Mouse (Mus musculus) liver, embryonic 14.5 days (tissue): ENCODE results near the gene Tigd3. TPM values are rescaled to one million over a fixed set of nuclear protein-coding genes. Genes with fewer than 3 reads are reported as not detected.
"Not testable (repeated sequence)": the region's sequence is repeated elsewhere in the genome, so short reads cannot be mapped to it uniquely, and the experiment has no call there.

Source experiments
- ATAC-seq: fragments of 200-750 bp; cut with Nextera tagmentation; 2 replicates; pipeline ENCODE4 v1.8.0; 2017; ENCODE audit warnings: moderate number of reproducible peaks, mild to moderate bottlenecking, moderate library complexity; ENCODE audit not compliant: insufficient read depth
- DNase-seq, 3 experiments: peaks; one replicate each; pipeline ENCODE4 v3.0.0-alpha.2; 2012 to 2013; ENCODE audit warnings: low read depth in 3 of 3, low spot score in 3 of 3
- H3K27ac ChIP-seq: fragments of 300-500 bp; sonication (generic); 2 replicates; pipeline ENCODE4 v1.5.1; 2014; ENCODE audit warnings: moderate library complexity, mild to moderate bottlenecking, control low read depth, inconsistent platforms
- H3K27me3 ChIP-seq: fragments of 300-500 bp; sonication (generic); 2 replicates; pipeline ENCODE4 v1.6.1; 2014; ENCODE audit warnings: mild to moderate bottlenecking, low read length, moderate library complexity; ENCODE audit not compliant: control insufficient read depth, insufficient read depth
- H3K36me3 ChIP-seq: fragments of 300-500 bp; sonication (generic); replicated peaks from 2 replicates; pipeline ENCODE4 v1.6.1; 2014; ENCODE audit warnings: low read depth; ENCODE audit not compliant: control insufficient read depth, insufficient read depth
- H3K4me1 ChIP-seq, 2 experiments: fragments of 200-500 bp in 1 of 2; fragments of 300-500 bp in 1 of 2; sonication (generic) in 1 of 2; replicated peaks; 2 replicates each; pipeline ENCODE4 v1.6.1; 2012 to 2014; ENCODE audit warnings: antibody characterized with exemption in 1 of 2, inconsistent platforms in 1 of 2, low read length in 1 of 2; ENCODE audit not compliant: control insufficient read depth in 2 of 2, insufficient read depth in 2 of 2
- H3K4me2 ChIP-seq: fragments of 300-500 bp; sonication (generic); 2 replicates; pipeline ENCODE4 v1.6.1; 2014; ENCODE audit warnings: low read depth, mild to moderate bottlenecking, control low read depth, moderate library complexity
- H3K4me3 ChIP-seq, 2 experiments: fragments of 200-500 bp in 1 of 2; fragments of 300-500 bp in 1 of 2; sonication (generic) in 1 of 2; 2 replicates each; pipeline ENCODE4 v1.5.1; 2012 to 2014; ENCODE audit warnings: low read depth in 2 of 2, low read length in 2 of 2, mild to moderate bottlenecking in 2 of 2, control low read depth in 1 of 2, inconsistent platforms in 1 of 2, moderate library complexity in 1 of 2; ENCODE audit not compliant: insufficient read depth in 1 of 2
- H3K9ac ChIP-seq: fragments of 300-500 bp; sonication (generic); replicated peaks from 2 replicates; pipeline ENCODE4 v1.6.1; 2014; ENCODE audit warnings: mild to moderate bottlenecking, control low read depth, moderate library complexity
- H3K9me3 ChIP-seq: fragments of 300-500 bp; sonication (generic); 2 replicates; pipeline ENCODE4 v1.6.1; 2016; ENCODE audit warnings: low read length, mixed read lengths; ENCODE audit not compliant: control insufficient read depth
- CTCF ChIP-seq: IDR thresholded peaks from 2 replicates; pipeline ENCODE4 v1.5.1; 2016; ENCODE audit warnings: antibody characterized with exemption, low read depth, control low read depth
- EP300 ChIP-seq: IDR thresholded peaks from 2 replicates; pipeline ENCODE4 v1.6.1; 2016; ENCODE audit warnings: antibody characterized with exemption, low read depth
- WGBS: fragments of 180-500 bp; shearing (Covaris S2); extraction: QIAGEN DNeasy Blood & Tissue Kit; methylation state at CpG from one replicate; pipeline ENCODE4 v1.1.7; 2014; ENCODE audit not compliant: insufficient replicate concordance; 5-methylcytosine and 5-hydroxymethylcytosine counted together
- polyA plus RNA-seq, 2 experiments: library from polyadenylated mRNA; depleted of rRNA in 1 of 2; stranded (reverse) in 1 of 2; unstranded in 1 of 2; fragments of >200 nt; fragmentation: Nextera tagmentation in 1 of 2; extraction: Ambion mirVana in 1 of 2; gene quantifications; 2 replicates each; pipeline versions ENCODE4 v1.2.1 to v1.2.3; 2012 to 2014

The Tigd3 gene
- polyA plus RNA-seq, 2 experiments: 1.1 to 2.4 TPM

DNA sequence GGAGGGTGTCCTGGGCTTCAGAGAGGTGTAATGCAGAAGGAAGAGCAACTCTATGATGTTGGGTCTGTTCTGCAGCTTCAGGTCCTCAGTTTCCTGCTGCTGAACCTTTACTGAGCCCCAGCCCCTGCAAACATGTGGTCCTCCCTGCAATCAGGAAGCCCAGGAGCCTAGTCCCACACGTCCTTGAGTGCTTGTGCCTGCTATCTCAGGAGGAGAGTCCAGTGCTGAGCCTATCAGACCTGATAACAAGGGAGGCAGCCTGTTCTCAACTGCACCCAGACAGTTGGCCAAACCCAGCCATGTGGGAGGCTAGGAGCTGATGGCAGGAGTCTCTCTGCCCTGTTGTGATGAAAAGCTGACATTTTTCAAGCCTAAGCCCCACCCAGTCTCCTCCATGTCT is 10.0 kb downstream of the Tigd3 start:
- Histone ChIP-seq H3K27ac (peak overlapping the region; percentile 63), H3K4me1 (peaks cover 19 to 24% of the 10 kb centered on the region in 2 experiments), H3K9ac (no peak overlapping the region), H3K9me3 (no peaks in the 10 kb centered on the region), H3K4me2 (peak overlapping the region; percentile 23; the same call in 1 of the 2 replicates), H3K36me3 (no peaks in the 10 kb centered on the region), H3K27me3 (no peaks in the 10 kb centered on the region), H3K4me3 (no peak overlapping the region)
- DNase-seq (peak; percentile 53 to 55 (median 54)), ATAC-seq (peak; percentile 91)
- TF ChIP-seq EP300 (peak; percentile 86), CTCF (no peak)
- WGBS: 8% methylated on average over 1 of the region's 1 CpGs

GRCm38 (mm10) chr19:5882079-5882478 is 11.9 kb downstream of the Tigd3 start:
- not testable (repeated sequence) for H3K36me3 ChIP-seq, H3K4me3 ChIP-seq, ATAC-seq, H3K9me3 ChIP-seq, H3K27ac ChIP-seq, H3K9ac ChIP-seq, H3K4me2 ChIP-seq, H3K27me3 ChIP-seq, DNase-seq
- WGBS: 48% methylated on average over 5 of the region's 5 CpGs
- H3K4me1 ChIP-seq: peaks cover 19 to 31% of the 10 kb centered on the region in 2 experiments

DNA sequence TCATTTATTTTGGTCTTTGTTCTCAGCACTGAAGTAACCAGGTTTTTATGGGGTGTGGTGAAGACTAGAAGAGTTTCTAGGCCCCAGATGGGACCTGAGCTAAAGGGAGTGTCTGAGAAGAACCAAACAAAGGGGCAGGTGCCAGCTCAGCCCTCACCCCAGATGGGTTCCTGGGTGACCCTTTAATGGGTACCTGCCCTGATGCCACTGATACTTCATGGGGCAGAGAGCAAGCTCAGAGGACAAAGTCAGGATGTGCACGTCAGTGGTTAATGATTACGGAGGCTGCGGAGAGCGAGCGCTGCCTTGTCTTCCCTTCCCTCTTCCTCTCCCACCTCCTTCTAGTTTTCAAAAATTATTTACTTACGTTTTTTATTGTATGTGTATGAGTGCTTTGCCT is 12.8 kb downstream of the Tigd3 start:
- Histone ChIP-seq H3K4me1 (peaks cover 19 to 31% of the 10 kb centered on the region in 2 experiments), H3K27ac (no peak overlapping the region), H3K36me3 (no peaks in the 10 kb centered on the region), H3K9me3 (no peaks in the 10 kb centered on the region), H3K27me3 (no peaks in the 10 kb centered on the region), H3K4me3 (no peak overlapping the region), H3K9ac (no peak overlapping the region), H3K4me2 (no peak overlapping the region)
- 81% methylated on average over 6 of the region's 6 CpGs for WGBS
- TF ChIP-seq EP300 (no peak), CTCF (no peak)
- DNase-seq (no peak), ATAC-seq (no peak)

DNA sequence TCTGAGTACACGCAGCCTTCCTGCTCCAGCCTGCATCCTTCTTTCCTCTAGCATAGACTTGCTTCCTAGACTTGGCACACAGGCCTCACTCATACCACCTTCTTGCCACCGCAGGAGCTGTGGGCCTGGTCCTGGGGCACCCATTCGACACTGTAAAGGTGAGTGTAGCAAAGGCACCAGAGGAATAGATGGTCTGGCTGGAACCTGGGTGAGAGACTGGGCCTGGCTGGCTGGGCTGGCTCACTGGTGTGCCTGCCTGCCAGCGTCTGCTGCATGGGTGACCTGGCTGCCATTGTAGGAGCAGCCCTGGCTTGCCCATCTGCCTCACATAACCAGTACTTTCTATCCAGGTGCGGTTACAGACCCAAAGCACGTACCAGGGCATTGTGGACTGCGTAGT is 14.2 kb downstream of the Tigd3 start:
- no peaks in the 10 kb centered on the region for H3K27me3 ChIP-seq
- H3K9ac ChIP-seq: no peak overlapping the region
- H3K36me3 ChIP-seq: no peaks in the 10 kb centered on the region
- ATAC-seq: no peak
- peaks cover 23 to 30% of the 10 kb centered on the region in 2 experiments for H3K4me1 ChIP-seq
- 84% methylated on average over 7 of the region's 7 CpGs for whole genome bisulfite sequencing
- no peak overlapping the region for H3K27ac ChIP-seq
- H3K4me2 ChIP-seq: no peak overlapping the region
- no peaks in the 10 kb centered on the region for H3K9me3 ChIP-seq
- no peak for DNase-seq
- no peak for TF ChIP-seq EP300
- H3K4me3 ChIP-seq: no peak overlapping the region

- 60% methylated on average over 3 of the region's 3 CpGs for WGBS
- no peaks in the 10 kb centered on the region for H3K9me3 ChIP-seq
- peak overlapping the region; percentile 32 for H3K4me2 ChIP-seq
- no peak overlapping the region for H3K9ac ChIP-seq
- no peak for TF ChIP-seq EP300
- no peak for TF ChIP-seq CTCF
- H3K4me3 ChIP-seq: peak overlapping the region; percentile 35 to 38; a peak in 1 of 4 replicates
- DNase-seq: no peak
- no peaks in the 10 kb centered on the region for H3K27me3 ChIP-seq
- no peaks in the 10 kb centered on the region for H3K36me3 ChIP-seq
- no peak for ATAC-seq
- H3K27ac ChIP-seq: no peak overlapping the region
- H3K4me1 ChIP-seq: peaks cover 16 to 28% of the 10 kb centered on the region in 2 experiments
Observed at GRCm38 (mm10) chr19:5878916-5879315, 15.0 kb downstream of the Tigd3 start.
